Mouse (Mus musculus) left cerebral cortex, postnatal 14 days (tissue): ENCODE measurements around the gene Egfl8. TPM values are rescaled to one million over a fixed set of nuclear protein-coding genes. Genes with fewer than 3 reads are reported as not detected.
A peak's percentile ranks its signal among the peaks of the same experiment; 100 is the strongest.

ENCODE experiments used
- DNase-seq, 2 experiments: peaks; one replicate each; pipeline ENCODE4 v3.0.0; 2021 to 2022; ENCODE audit warnings: low spot score in 2 of 2, mixed read lengths in 1 of 2
- intact Hi-C: fragments of 180-260 bp; cut with DNase I; formaldehyde crosslinking; loops from one replicate; pipeline ENCODE4 v1.15.1; 2025
- total RNA-seq, 2 experiments: library from RNA; stranded (reverse); gene quantifications; 2 replicates each; pipeline ENCODE4 v1.2.3; 2021

The Egfl8 gene
- total RNA-seq, 2 experiments from 2014 or later, result 3.5 to 4.1 TPM

DNA sequence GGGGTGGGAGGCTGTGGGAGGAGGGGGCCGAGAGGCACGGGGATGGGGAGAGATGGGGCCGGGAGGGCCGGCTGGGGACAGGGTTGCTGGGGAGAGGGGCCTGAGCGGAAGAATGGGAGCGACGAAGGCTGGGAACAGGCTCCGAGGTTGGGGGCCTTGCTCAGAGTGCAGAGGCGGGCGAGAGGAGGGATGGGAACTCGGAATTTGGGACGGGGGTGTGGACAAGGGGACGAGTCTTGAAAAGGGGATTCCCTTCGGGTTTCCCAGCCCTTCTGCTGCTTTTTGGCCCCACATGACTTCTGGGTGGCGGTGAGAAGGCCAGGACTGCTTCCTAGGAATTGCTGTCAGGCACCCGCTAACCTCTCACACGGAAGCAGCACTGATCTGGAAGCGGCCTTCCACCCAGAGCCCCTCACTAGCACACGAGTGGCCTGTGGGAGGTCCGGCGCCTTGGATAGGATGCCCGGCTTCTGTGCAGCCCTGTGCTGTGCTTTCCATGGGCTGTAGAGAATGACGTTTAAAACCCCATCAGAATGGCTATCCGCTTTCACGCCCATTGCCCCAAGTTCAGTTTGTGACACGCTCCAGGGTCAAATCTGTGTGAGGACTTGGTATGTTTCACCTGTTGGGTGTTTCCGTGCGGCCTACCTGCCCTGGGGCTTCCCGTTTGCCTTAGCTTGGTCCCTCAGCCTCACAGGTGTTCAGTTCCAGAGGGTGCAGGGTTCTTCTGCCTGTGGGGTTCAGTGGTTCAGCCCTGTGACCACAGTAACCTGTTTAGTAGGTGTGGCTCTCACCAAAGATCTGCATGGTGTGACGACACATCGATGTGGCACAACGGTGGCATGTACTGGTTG is 9.4 kb downstream of the Egfl8 start:
- DNase-seq, result peak in 1 of 2 experiments; percentile 27
- intact Hi-C loops, result loop anchor here (10.0 kb wide), 2 partner anchors 572 to 628 kb away; partner anchors contain the start of genes Atp6v1g2, Col11a2, Nfkbil1 and Rxrb

DNA sequence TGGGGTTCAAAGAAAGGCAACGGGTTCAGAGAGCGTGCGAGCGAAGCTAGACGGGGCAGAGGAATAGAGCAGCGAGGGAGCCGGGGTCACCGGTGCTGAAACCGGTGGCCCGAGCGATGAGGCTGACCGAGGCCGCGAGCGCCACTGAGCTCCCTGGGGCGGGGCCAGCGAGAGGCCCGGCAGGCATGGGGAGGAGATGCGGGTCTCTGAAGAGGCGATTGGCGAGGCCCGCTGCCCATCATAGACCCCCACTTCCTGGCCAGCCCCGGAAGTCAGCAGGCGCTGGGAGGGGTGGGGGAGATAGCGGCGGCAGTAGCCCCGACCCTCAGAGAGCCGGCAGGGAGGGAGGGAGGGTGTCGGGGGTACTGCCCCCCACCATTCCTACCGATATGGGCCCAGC is 10.2 kb downstream of the Egfl8 start:
- DNase-seq, result peak; percentile 98 to 99
- intact Hi-C loops, result loop anchor here (10.0 kb wide), 2 partner anchors 571 to 629 kb away; partner anchors contain the start of genes Atp6v1g2, Col11a2, Nfkbil1 and Rxrb

DNA sequence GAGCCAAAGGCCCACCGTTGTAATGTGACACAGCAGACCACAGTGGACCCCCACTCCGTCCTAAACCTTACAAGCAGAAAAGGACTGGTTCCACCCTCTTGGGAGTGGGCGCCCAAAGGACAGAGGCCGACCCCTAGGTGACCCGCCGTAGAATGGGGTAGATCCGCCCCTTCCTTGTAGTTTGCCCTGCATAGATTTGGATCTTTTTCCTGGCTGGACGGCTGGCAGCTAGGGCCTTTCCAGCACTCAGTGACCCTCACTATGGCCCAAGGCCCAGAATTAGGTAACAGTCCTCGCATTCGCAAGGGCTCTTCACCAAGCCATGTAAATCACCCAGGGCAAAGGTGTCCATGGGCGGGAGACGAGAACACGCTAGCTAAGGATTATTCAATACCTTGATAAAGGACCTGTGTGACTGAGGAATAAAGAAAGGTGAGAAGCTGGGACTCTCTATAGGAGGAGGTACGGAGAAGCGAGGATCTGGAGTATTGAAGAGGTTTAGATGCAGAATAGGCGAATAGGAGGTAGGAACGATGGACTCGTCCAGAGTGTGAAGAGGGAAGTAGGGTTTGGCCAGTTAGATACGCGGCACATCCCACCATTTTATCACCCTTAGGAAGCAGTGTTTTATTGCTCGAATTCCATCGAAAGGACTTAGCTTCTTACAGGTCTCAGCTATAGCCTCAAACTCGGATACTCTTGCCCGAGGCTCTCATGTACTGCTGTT is 11.1 kb downstream of the Egfl8 start:
- intact Hi-C loops, result loop anchor here (10.0 kb wide), 2 partner anchors 570 to 630 kb away; partner anchors contain the start of genes Atp6v1g2, Col11a2, Nfkbil1 and Rxrb
- no peak for DNase-seq

DNA sequence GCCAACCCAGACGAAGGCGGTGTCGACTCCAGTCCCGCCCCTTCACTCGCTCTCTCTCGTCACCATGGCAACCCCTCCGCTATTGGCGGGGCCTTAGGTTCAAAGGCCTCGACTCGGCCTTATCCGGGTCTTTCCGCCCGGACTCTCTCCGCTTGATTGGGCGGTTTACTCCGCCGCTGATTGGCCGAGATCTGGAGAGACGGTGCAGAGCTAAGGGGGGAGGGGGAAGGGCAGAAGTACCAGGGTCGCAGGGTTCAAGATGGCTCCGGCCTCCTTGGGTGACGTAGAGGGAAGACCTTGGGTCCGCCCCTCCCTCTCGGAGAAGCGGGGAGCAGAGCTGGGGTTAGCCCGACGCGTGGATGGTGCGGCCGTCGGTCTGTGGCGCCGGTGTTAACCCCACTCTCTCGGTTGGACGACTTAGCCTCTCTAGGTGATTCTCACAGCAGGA is 11.7 kb downstream of the Egfl8 start, which contains the start of gene Agpat1:
TSS of gene Agpat1 (plus strand) at position 202 of the 448 bp plus-strand sequence.
- DNase-seq, result peak; percentile 97 to 99
- intact Hi-C loops, result loop anchor here (10.0 kb wide), 2 partner anchors 569 to 631 kb away; partner anchors contain the start of genes Atp6v1g2, Col11a2, Nfkbil1 and Rxrb

DNA sequence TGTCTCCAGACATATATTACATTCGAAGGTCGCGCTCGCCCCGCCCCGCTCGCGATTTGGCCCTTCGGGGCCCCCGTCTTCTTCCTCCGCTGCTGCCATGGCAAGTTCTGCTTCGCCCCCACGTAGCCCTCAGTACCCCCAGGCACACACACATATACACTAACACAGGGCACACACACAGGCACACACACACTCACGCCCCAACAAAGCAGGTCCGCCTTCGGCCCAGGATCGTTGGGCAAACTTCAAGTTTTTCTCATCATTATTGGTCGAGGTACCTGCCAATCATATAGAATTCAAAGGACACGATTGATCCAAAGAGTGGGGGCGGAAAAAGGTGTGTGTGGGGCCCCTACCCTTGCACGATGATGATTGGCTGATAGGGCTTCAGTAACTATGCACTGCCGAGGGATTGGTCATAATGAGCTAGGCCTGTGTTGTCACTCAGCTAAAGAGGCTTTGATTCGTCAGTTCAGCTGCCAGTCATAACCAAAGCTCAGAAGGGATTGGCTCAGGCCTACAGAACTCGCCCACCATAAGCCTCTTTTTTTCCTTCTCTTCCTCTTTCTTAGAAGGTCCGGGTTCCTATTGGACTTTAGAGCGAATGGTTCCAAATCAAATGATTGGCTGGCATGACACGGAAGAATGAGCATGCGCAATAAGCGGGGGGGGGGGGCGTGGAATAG is 12.3 kb downstream of the Egfl8 start, which contains the start of gene Rnf5:
TSS of gene Rnf5 (minus strand) at position 316 of the 686 bp plus-strand sequence.
- intact Hi-C loops, result loop anchor here (10.0 kb wide), 2 partner anchors 569 to 631 kb away; partner anchors contain the start of genes Atp6v1g2, Col11a2, Nfkbil1 and Rxrb
- DNase-seq, result peak; percentile 100

DNA sequence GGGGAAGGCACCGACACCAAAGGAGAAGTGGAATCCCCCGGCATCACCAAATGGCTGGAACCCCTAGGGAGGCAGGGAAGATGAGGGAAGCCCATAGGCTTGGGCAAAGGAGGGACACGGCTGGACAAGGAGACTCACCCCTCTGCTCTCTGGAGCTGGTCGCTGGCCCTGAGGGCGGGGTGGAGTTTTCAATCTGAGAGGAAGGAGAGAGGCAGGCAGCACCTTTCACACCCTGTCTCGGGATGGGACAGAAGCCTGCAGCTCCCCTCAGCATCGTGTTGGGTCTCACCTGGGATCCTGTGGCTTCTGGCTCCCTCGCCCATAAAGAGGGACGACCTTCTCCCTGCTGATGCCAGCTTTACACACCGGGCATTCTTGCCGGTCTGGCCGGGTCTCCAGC is 14.0 kb downstream of the Egfl8 start:
- intact Hi-C loops, result loop anchor here (1.0 to 10.0 kb wide), 3 partner anchors 9 to 633 kb away; partner anchors contain the start of genes Atp6v1g2, Col11a2, Nfkbil1 and Rxrb
- no peak for DNase-seq

DNA sequence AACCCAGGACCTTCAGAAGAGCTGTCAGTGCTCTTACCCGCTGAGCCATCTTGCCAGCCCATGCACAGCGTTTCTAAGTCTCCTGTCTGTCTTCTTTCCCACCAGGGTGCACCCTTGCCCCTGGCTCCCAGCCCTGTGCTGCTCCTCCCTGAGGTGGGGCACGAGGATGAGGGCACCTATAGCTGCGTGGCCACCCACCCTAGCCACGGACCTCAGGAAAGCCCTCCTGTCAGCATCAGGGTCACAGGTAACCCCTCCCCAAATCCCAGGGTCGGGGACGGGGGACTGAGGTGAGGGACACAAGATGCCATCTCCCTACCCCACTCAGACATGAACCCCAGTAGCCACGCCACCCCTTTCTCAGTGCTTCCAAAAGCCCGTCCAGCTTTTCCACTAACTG is 15.9 kb downstream of the Egfl8 start:
- intact Hi-C loops, result loop anchor here (10.0 kb wide), 2 partner anchors 565 to 635 kb away; partner anchors contain the start of genes Atp6v1g2, Col11a2, Nfkbil1 and Rxrb
- no peak for DNase-seq

DNA sequence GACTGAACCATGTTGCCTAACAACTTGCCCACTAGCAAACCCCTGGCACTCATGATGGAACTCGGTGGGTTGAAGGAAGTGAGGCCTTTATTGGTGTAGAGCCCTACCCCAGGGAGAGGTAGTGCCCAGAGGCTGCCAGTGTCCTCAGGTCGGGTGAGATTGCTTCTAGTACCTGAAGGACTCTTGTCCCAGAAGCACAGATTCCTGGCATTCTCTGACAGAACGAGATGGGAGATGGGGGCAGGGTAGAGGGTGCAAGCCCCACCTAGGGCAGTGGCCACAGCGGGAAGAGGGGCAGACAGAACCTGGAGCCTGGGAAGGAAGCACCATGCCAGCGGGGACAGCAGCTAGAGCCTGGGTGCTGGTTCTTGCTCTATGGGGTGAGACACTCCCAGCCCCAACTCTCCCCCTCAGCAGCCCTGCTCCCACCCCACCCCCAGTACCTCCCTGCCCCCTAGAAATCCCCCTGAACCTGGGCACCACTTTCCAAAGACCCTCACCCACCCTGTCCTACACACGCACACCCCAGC is 18.1 kb downstream of the Egfl8 start, which contains the start of gene Ager:
TSS of gene Ager (plus strand) at position 297 of the 530 bp plus-strand sequence.
- no peak for DNase-seq
- intact Hi-C loops, result no loop called here

DNA sequence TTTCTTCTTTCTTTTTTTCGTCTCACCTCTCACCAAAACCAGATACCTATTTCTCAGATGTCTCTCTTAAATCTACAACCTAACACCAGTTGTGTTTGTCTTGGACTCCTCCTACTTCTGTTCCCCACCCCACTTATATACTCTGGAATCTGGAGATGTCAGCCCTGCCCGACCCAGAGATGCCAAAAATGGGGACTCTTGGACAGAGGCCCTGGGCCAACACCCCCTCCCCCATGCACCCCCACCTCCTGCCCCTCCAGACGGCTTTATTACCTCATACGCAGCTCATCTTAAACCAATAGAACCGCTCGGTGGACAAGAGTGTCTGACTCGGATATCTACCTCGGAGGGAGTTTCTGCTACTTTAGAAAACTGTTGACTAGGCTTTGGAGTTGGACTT is 19.7 kb downstream of the Egfl8 start:
- intact Hi-C loops, result no loop called here
- DNase-seq, result no peak

DNA sequence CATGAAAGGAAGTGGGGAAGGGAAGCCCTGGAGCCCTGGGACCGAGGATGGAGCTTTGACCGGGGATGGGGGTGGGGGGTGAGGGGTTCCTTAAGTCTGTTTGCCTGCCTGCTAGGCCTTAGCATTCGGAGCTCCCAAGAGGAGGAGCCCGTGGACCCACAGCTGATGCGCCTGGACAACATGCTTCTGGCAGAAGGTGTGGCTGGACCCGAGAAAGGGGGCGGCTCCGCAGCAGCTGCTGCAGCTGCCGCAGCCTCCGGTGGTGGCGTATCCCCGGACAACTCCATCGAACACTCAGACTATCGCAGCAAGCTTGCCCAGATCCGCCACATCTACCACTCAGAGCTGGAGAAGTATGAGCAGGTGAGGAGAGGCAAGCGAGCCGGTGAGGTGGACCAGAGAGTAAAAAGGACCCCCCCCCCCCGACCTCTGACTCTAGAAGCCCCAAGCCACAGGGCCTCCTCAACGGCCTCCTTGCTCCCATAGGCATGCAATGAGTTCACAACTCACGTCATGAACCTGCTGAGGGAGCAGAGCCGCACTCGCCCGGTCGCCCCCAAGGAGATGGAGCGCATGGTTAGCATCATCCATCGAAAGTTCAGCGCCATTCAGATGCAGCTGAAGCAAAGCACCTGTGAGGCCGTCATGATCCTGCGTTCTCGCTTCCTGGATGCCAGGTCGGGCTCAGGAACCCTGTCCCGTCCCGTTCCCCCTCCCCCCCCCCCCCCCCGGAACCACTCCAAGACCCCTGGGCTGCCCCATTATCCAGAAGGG is 21.8 kb downstream of the Egfl8 start:
- intact Hi-C loops, result loop anchor here (5.0 kb wide), 1 partner anchor 472 kb away; the partner anchor contains the start of gene Brd2
- no peak for DNase-seq

DNA sequence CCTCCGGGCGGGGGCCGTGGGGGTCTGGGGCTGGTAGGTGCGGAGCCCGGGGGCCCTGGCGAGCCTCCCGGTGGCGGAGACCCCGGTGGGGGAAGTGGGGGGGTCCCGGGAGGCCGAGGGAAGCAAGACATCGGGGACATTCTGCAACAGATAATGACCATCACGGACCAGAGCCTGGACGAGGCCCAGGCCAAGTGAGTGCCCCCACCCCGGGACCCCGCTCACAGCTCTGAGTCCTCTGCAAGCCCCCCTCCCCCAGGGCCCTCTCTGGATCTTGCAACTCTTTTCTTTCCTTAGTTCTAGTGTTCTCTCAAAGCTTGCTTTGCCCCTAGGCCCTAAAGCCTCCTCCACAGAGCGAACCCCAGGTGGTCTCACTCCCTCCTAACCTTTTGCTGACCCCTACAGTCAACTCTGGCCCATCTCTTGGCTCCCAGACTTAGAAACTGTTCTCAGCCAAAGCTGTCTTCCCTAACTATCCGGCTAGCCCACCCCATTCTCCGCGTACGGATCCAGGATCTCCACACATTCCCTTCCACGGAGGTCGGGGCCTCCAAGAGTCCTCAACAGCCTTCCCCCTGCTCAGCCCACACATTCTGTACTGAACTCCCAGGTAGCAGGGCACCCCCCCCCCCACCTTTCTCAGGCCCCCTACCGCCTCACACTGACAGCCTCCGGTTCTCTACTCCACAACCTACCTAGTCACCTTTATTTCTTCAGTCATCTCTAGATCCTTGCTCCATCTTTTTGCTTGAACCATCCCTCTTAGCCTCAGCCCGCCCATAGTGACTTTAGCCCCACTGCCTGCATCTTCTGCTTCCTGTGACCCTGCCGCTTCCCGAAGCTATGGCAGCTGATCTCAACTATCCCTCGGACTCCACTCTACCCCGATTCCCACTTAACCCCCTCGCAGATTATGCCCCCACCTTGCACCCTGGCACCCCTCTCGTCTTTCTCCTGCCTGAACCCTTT is 22.9 kb downstream of the Egfl8 start:
- intact Hi-C loops, result loop anchor here (1.0 to 5.0 kb wide), 2 partner anchors 9 to 471 kb away; partner anchors contain the start of gene Brd2

DNA sequence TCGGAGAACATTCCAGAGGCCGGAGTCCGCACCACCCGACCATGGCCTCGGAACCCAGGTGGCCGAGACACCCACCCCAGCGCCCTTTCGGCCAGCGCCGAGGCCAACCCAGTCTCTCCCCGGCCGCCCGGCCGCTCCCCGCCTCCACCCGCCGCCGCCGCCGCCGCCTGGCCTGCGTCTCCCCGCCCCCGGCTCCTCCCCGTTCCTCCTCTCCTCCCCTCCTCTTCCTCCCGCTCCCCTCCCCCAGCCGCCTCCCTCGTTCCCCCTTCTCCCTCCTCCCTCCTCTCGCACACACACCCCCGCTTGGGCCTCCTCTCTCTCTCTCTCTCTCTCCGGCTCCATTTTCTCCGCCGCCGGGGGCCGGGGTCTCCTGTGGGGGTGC is 23.8 kb downstream of the Egfl8 start:
- DNase-seq, result peak; percentile 78 to 87
- intact Hi-C loops, result loop anchor here (1.0 to 5.0 kb wide), 2 partner anchors 10 to 470 kb away; partner anchors contain the start of gene Brd2

More for the DNA sequence above, 22.9 kb downstream of the Egfl8 start:
- no peak for DNase-seq

DNA sequence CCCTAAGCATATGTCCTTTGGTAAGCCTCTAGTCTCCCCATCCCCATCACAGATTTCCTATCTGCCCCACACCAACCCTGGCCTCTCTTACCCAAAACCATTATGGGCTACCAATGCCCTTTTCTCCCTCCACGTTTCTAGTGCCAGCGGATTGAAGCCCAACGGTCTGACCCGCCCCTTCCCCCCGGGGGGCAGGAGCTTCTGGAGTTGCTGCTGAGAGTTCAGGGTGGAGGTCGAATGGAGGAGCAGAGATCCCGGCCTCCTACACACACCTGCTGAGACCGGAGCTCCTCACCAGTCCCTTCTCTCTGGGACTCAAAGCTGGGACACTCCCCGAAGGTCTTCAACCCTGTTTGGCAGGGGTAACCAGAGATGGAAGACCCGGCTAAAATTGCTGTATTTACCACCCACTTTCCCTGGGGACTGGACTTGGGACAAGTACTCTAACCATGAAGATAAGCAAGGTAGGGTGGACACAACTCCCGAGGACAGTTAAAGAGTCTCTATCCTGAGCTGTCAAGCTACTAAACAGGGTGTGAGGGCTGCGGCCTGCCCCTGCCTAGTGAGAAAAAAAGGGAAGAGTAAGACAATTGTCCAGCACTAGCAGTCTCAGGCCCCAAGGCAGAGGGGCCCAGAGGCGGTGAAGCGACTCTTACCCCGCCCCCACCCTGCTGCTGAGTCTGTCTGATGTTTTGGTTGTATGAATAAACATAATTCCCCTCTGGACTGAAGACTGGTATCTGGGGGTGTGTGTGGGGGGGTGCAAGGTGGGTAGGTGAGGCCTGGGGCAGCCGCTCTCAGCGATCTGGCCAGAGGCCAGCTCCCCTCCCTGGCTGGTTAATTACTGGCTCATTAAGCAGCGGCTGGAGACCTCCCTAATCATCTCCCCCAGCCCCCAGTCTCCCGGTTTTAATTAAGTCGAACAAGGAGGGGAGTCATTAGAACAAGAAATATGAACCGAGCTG is 24.5 kb downstream of the Egfl8 start, which contains the start of gene Pbx2:
TSS of gene Pbx2 (plus strand) at position 238 of the 965 bp plus-strand sequence.
- intact Hi-C loops, result loop anchor here (5.0 kb wide), 1 partner anchor 469 kb away; the partner anchor contains the start of gene Brd2
- no peak for DNase-seq

DNA sequence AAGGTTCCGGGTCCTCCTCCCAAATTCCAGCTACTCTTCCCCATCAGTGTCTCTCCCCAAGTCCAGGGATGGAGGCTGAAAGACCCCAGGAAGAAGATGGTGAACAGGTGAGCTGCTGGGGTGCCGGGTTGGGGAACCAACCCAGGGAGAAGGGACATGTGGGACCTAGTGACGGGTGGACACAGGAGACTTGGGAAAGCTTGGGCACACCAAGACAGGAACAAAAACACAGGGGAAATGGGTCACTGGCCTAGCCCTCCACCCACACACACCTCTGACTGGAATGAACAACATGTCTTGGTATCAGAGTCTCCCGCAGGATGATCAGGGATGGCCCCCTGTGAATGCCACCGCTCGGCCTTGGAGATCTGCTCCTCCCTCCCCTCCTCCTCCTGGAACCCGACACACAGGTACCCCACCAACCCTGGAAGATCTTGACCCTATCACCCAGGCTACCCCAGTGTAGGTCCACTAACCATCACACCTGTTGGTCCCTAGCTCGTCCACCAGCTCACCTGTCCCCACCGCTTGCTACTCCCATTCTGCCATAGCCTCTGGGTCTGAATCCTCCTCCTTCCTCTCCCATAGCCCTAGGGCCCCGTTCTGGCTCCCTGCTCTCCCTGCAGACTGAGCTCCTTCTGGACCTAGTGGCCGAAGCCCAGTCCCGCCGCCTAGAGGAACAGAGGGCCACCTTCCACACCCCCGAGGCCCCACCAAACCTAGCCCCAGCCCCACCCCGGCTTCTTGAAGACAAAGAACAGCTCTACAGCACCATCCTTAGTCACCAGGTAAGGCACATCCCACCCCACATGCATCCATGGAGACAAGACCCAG is 25.4 kb downstream of the Egfl8 start:
- intact Hi-C loops, result loop anchor here (5.0 kb wide), 1 partner anchor 468 kb away; the partner anchor contains the start of gene Brd2
- DNase-seq, result no peak
